Mouse (Mus musculus) CD4-positive, CD25-positive, alpha-beta regulatory T cell, adult 4 months (primary cell): ENCODE results near the gene Hsd17b1. TPM values are rescaled to one million over a fixed set of nuclear protein-coding genes. Genes with fewer than 3 reads are reported as not detected.
A peak's percentile ranks its signal among the peaks of the same experiment; 100 is the strongest.

Source experiments
- ATAC-seq: one replicate; pipeline ENCODE4 v1.8.0; 2017
- polyA plus RNA-seq, 2 experiments: library from polyadenylated mRNA; unstranded; fragments of 100-300 nt; shearing (Covaris generic); gene quantifications; one replicate each; pipeline ENCODE4 v1.2.1; 2017

Hsd17b1 gene
- polyA plus RNA-seq: under 1 TPM in 1 of 2 experiments, not detected in 1; 0.32 TPM

DNA sequence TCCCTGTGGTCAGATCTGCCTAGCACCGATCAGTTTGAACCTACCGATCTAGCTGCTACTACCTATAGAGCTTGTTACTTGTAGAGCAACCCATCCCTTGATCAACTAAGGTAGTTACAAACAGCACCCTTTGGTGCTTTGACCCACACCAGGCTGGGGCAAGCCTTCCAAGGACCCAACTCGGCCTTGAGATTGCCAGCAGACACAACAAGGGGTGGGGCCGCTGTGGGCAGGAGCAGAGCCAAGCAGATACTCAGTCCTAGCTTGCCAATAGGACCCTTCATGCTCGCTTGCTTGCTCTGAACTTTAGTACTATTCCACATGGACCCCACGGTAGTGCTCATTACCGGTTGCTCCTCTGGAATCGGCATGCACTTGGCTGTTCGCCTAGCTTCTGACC, at the start of gene Hsd17b1:
Gene Hsd17b1, plus strand, starts transcription at position 291 of the 400 bp plus-strand sequence.
- no peak for ATAC-seq

- ATAC-seq: no peak
These were observed 48.9 kb upstream of the Hsd17b1 start for GRCm38 (mm10) chr11:101029320-101029719.

GRCm38 (mm10) chr11:101030136-101030807, 47.9 kb upstream of the Hsd17b1 start:
- ATAC-seq: no peak

DNA sequence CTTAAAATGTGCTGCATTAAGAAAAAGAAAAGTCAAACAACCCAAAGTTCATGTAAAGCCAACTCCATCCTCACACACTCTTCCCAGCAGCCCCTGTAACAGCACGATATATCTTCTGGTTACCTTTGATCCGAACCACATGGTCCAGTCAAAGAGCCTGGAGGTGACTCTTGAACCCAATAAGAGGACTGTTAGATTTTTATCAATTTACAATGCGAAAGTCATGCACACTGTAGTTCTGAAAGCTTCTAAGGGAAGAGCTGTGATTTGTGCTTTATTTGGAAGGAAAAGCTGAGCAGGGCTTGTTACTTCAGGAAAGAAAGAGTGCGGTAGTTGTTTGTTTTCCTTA, 47.4 kb upstream of the Hsd17b1 start:
- no peak for ATAC-seq

GRCm38 (mm10) chr11:101031470-101031869, 46.7 kb upstream of the Hsd17b1 start:
- no peak for ATAC-seq

GRCm38 (mm10) chr11:101033856-101034500, 44.2 kb upstream of the Hsd17b1 start:
- ATAC-seq: no peak

GRCm38 (mm10) chr11:101034614-101035327, 43.4 kb upstream of the Hsd17b1 start:
- no peak for ATAC-seq

DNA sequence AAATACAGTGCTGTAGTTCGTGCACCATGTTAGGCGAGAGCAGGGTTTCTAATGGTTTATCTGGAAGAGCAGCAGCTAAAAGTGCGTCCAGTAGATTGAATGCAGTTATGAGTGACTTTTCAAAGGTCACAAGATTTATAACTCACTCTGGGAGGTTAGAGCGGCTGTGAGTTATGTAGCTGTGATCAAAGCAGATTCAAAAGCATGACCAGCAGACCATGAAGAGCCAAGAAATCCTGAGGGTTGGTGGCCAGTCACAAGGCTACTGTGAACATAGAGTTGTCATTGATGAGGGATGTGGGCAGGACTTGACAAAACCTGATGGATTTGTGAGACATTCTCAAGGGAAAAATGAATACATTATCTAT, 42.9 kb upstream of the Hsd17b1 start:
- no peak for ATAC-seq

GRCm38 (mm10) chr11:101037795-101038194, 40.4 kb upstream of the Hsd17b1 start:
- ATAC-seq: no peak

GRCm38 (mm10) chr11:101045826-101046225, 32.4 kb upstream of the Hsd17b1 start:
- no peak for ATAC-seq

GRCm38 (mm10) chr11:101046440-101046839, 31.8 kb upstream of the Hsd17b1 start:
- peak; percentile 64 for ATAC-seq

GRCm38 (mm10) chr11:101047502-101047901, 30.7 kb upstream of the Hsd17b1 start:
- peak; percentile 62 for ATAC-seq

DNA sequence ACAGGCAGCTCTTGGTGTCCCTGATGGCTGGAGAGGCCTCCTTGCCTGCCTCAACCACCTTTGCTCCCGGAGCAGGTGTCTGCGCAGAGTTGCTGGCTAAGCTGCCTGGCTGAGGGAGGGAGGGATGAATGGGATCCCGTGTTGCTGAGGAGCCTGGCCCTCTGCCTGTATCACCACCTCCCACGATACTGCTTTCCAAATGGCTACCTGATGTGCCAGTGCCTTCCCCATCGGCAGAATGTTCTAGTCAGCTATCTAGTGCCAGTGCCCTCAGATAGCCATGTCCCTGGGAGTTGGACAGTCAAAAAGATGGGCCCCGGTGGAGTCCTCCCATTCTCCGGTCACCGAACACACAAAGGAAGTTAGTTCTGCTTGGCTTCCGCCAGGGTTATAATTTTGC, 27.9 kb upstream of the Hsd17b1 start:
- no peak for ATAC-seq

GRCm38 (mm10) chr11:101051051-101051493, 27.1 kb upstream of the Hsd17b1 start:
- no peak for ATAC-seq

GRCm38 (mm10) chr11:101051617-101052016, 26.6 kb upstream of the Hsd17b1 start:
- no peak for ATAC-seq

DNA sequence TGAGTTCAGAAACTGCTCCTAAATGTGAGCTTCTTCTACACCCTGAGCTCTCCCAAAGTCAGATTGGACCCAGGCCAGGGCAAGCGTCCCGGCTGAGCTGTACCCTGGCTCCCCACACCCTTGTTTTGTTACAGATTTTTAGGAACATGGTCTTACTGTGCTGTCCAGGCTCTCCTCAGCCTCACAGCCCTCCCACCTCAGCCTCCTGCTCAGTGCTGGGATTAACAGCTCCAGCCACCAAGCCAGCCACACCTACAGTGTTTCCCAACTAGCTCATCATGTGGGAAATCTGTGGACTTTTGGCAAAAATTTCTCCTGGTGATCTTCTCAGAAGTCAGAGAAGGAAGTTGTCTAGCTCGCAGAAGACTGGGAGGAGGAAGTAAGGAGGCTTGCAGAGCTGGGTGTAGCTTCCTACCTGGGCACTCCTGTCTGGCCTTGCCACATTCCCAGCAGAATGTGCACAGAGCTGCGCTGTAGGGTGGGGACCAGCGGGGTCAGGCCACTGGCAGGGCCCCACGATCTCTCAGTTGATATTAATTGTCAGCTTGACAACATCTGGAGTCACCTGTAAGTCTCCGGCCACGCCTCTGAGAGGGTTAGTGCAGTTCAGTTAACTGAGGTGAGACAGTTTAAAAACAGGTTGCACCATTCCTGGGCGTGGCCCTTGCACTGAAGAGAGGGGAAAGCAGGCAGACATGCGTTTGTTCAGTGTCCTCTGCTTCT, 25.3 kb upstream of the Hsd17b1 start:
- ATAC-seq: no peak

DNA sequence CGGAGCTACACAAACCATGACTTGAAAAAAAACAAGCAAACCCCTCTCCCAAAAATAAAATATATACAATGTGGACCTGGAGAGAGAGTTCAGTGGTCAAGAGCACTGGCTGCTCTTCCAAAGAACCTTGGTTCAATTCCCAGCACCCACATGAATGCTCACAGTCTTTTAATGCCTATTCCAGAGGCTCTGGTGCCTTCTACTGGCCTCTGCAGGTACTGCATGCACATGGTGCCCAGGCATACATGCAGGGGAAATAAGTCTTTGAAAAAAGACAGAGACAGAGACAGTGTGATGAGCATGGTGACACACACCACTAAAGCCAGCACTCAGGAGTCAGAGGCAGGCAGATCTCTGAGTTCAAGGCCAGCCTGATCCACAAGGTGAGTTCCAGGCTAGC, 24.2 kb upstream of the Hsd17b1 start:
- no peak for ATAC-seq

DNA sequence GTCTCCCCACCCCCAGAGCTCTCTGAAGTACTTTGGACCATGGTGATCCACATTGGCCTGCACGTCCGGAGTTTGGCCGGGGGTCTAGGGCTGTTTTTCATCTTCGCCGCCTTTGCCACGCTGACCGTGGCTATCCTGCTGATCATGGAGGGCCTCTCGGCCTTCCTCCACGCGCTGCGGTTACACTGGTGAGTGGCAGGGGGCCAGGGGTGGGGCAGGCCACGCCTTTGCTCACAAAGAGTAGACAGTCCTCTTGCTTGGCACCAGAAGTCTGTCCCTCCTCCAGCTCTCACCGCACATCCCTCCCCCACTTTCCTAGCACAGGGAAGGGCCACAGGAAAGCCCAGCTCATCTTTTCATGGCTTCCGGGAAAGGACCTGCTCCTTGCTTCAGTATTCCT, 22.8 kb upstream of the Hsd17b1 start:
- ATAC-seq: no peak

DNA sequence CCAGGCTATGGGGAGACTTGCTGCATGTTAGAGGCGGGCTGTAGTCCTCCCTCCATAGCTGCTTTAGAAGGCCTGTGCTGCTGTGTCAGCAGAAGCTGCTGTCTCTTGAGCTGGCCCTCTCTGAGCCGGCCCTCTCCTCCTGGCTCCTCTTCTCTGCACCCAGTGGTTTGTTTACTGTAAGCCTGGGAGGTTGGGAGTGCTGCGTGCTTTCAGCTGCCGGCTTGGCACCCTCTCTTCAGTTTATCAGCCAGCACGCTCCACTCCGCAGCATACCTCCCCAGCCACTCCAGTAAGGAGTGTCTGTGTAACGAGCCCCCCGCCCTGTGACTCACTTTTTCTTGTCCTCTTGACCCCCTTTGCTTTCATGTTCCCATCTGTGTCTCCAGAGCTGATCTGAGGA, 21.3 kb upstream of the Hsd17b1 start:
- ATAC-seq: no peak

GRCm38 (mm10) chr11:101057860-101058259, 20.4 kb upstream of the Hsd17b1 start:
- ATAC-seq: peak; percentile 79

DNA sequence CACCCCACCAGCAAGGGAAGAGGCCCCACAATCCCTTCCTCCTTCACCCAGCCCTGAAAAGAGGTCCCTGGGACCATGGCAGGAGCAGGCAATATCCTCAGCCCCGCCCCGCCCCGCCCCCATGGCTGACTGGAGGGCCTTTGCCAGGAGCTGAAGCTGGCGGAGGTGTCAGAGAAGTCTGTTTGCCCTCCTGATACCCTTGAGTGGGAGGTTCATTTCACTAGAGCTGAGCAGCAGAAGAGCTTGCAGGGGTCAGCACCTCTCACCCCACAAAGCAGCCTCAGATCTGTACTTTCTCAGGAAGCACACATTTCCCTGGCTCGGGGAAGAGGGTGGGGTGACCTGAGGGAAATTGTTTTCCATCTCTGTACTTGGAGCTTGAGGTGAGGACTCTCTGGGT, 19.5 kb upstream of the Hsd17b1 start:
- no peak for ATAC-seq

GRCm38 (mm10) chr11:101059473-101059872, 18.7 kb upstream of the Hsd17b1 start:
- ATAC-seq: no peak

- ATAC-seq: no peak
These were observed 18.1 kb upstream of the Hsd17b1 start for GRCm38 (mm10) chr11:101060126-101060525.
